Mouse (Mus musculus) WW6 (cell line): ENCODE measurements around the gene 5730522E02Rik.

Experiments used
- DNase-seq: peaks from one replicate; pipeline ENCODE4 v3.0.0-alpha.2; 2013; ENCODE audit warnings: low read depth, low spot score

The 5730522E02Rik gene

GRCm38 (mm10) chr11:25819789-25820188, 390.8 kb downstream of the 5730522E02Rik start:
- DNase-seq: no peak

- no peak for DNase-seq
Observed at GRCm38 (mm10) chr11:25813446-25813845, 397.1 kb downstream of the 5730522E02Rik start.

- DNase-seq: no peak
Observed at GRCm38 (mm10) chr11:25787691-25788090, 422.9 kb downstream of the 5730522E02Rik start.

GRCm38 (mm10) chr11:25772231-25772630, 438.3 kb downstream of the 5730522E02Rik start:
- no peak for DNase-seq

- DNase-seq: no peak
Observed at GRCm38 (mm10) chr11:25770991-25771568, 439.5 kb downstream of the 5730522E02Rik start.

- no peak for DNase-seq
Observed at GRCm38 (mm10) chr11:25767584-25768333, 442.8 kb downstream of the 5730522E02Rik start.

- no peak for DNase-seq
Observed at GRCm38 (mm10) chr11:25753156-25753899, 457.2 kb downstream of the 5730522E02Rik start.

GRCm38 (mm10) chr11:25752418-25752817, 458.1 kb downstream of the 5730522E02Rik start:
- no peak for DNase-seq

GRCm38 (mm10) chr11:25747098-25747862, 463.3 kb downstream of the 5730522E02Rik start:
- no peak for DNase-seq

GRCm38 (mm10) chr11:25743664-25744063, 466.9 kb downstream of the 5730522E02Rik start:
- DNase-seq: no peak

GRCm38 (mm10) chr11:25737255-25737654, 473.3 kb downstream of the 5730522E02Rik start:
- no peak for DNase-seq

GRCm38 (mm10) chr11:25729476-25729875, 481.1 kb downstream of the 5730522E02Rik start:
- no peak for DNase-seq

- no peak for DNase-seq
Observed at GRCm38 (mm10) chr11:25715447-25716321, 494.9 kb downstream of the 5730522E02Rik start.

GRCm38 (mm10) chr11:25710559-25710958, 500.0 kb downstream of the 5730522E02Rik start:
- DNase-seq: no peak

GRCm38 (mm10) chr11:25709892-25710291, 500.7 kb downstream of the 5730522E02Rik start:
- no peak for DNase-seq

- no peak for DNase-seq
Observed at GRCm38 (mm10) chr11:25704332-25705168, 506.0 kb downstream of the 5730522E02Rik start.

GRCm38 (mm10) chr11:25702791-25703190, 507.8 kb downstream of the 5730522E02Rik start:
- no peak for DNase-seq

GRCm38 (mm10) chr11:25697508-25698193, 512.9 kb downstream of the 5730522E02Rik start:
- DNase-seq: no peak

GRCm38 (mm10) chr11:25696168-25696567, 514.4 kb downstream of the 5730522E02Rik start:
- DNase-seq: no peak
